Mouse (Mus musculus) midbrain, embryonic 13.5 days (tissue): Measurements from ENCODE around the gene Olfr1350. TPM values are rescaled to one million over a fixed set of nuclear protein-coding genes. Genes with fewer than 3 reads are reported as not detected.
"Not testable (repeated sequence)": the region's sequence is repeated elsewhere in the genome, so short reads cannot be mapped to it uniquely, and the experiment has no call there.

ENCODE experiments used
- ATAC-seq: fragments of 200-750 bp; cut with Nextera tagmentation; 2 replicates; pipeline ENCODE4 v1.8.0; 2017; ENCODE audit warnings: mild to moderate bottlenecking, moderate TSS enrichment, moderate library complexity
- H3K27ac ChIP-seq: fragments of 300-500 bp; sonication (generic); 2 replicates; pipeline ENCODE4 v1.5.1; 2015; ENCODE audit warnings: inconsistent platforms, mild to moderate bottlenecking, moderate library complexity
- H3K27me3 ChIP-seq: fragments of 300-500 bp; sonication (generic); 2 replicates; pipeline ENCODE4 v1.6.1; 2015; ENCODE audit warnings: mild to moderate bottlenecking, inconsistent platforms
- H3K36me3 ChIP-seq: fragments of 300-500 bp; sonication (generic); 2 replicates; pipeline ENCODE4 v1.6.1; 2015; ENCODE audit warnings: mild to moderate bottlenecking, inconsistent platforms
- H3K4me1 ChIP-seq: fragments of 300-500 bp; sonication (generic); replicated peaks from 2 replicates; pipeline ENCODE4 v1.6.1; 2015; ENCODE audit warnings: inconsistent platforms
- H3K4me2 ChIP-seq: fragments of 300-500 bp; sonication (generic); replicated peaks from 2 replicates; pipeline ENCODE4 v1.6.1; 2015; ENCODE audit warnings: moderate library complexity, mild to moderate bottlenecking, inconsistent platforms
- H3K4me3 ChIP-seq: fragments of 300-500 bp; sonication (generic); replicated peaks from 2 replicates; pipeline ENCODE4 v1.5.1; 2015; ENCODE audit warnings: mild to moderate bottlenecking, inconsistent platforms
- H3K9ac ChIP-seq: fragments of 300-500 bp; sonication (generic); replicated peaks from 2 replicates; pipeline ENCODE4 v1.6.1; 2015; ENCODE audit warnings: mild to moderate bottlenecking, inconsistent platforms
- H3K9me3 ChIP-seq: fragments of 300-500 bp; sonication (generic); 2 replicates; pipeline ENCODE4 v1.6.1; 2016; ENCODE audit warnings: mild to moderate bottlenecking, inconsistent platforms
- WGBS: fragments of 180-500 bp; shearing (Covaris S2); methylation state at CpG from one replicate; pipeline ENCODE4 v1.1.7; 2015; 5-methylcytosine and 5-hydroxymethylcytosine counted together
- polyA plus RNA-seq: library from polyadenylated mRNA; unstranded; fragments of >200 nt; fragmentation: Nextera tagmentation; extraction: Ambion mirVana; gene quantifications from 2 replicates; pipeline ENCODE4 v1.2.1, GENCODE M21; 2015

Olfr1350 gene
- polyA plus RNA-seq: not detected in 2 replicates

DNA sequence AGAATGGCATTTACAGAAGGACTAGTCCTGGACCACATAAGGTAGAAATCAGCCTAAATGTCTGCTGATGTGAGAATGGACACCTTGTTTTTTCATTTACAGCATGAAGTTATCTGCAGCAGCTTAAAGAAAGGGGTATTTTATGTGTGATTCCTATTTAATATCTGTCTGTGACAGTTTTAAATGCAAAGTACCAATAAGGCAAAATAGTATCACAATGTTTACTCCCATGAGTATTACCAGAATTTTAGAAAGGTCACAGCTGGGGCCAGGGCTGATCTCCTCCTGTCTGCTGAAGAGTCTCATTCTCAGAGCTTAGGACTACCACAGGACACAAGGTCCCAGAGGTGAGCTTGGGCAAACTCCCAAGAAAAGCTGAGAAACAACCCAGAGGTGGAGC is at the start of gene Olfr1350:
Gene Olfr1350, plus strand, starts transcription at position 301 of the 400 bp plus-strand sequence.
- no peak within 1 kb of the TSS for H3K4me3 ChIP-seq
- no peak for ATAC-seq
- H3K9ac ChIP-seq: no peak within 1 kb of the TSS
- H3K27ac ChIP-seq: no peak within 1 kb of the TSS
- no peaks in the 10 kb centered on the region for H3K36me3 ChIP-seq
- H3K9me3 ChIP-seq: peaks cover 15% of the 10 kb centered on the region
- H3K27me3 ChIP-seq: no peaks in the 10 kb centered on the region
- no peak within 1 kb of the TSS for H3K4me2 ChIP-seq
- H3K4me1 ChIP-seq: no peaks in the 10 kb centered on the region

DNA sequence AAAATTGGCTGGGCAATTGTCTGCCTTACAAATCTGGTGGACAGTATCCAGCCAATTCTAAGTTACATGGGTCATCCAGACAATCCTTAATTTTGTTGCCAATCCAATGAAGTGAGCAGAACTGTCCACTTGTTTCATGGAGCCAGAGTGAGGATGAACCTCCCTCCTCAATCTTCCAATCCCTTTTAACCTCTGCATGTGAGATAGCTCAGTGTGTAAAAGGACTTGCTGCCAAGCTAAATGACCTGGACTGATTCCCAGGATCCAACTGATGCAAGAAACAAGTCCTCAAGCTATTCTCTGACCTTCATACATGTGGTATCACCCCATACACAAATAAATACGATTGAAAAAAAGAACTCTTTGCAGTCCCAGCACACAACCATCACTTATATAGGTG is 43.0 kb upstream of the Olfr1350 start:
- no peaks in the 10 kb centered on the region for H3K36me3 ChIP-seq

DNA sequence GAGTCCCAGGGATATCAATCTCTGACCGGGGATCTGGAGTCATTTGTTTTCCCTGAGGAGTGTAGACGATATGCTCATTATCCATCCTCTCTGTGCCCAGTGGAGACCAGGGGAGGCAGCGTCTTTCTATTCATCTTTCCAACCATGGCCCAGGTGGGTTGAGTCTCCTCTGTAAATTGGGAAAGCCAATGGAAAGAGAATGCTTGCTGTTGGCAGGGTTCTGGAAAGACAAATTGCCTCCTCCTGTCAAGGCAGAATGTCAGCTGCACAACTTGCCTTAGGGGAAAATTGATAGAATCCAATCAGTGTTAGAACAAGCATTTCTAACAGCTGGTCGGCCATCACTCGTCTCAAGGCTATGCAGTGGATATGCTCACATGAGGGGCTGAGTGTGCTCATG is 41.8 kb upstream of the Olfr1350 start, which contains the start of gene Olfr1349:
Gene Olfr1349, minus strand, starts transcription at position 101 of the 400 bp plus-strand sequence.
- Histone ChIP-seq H3K36me3 (no peaks in the 10 kb centered on the region), H3K27me3 (no peaks in the 10 kb centered on the region), H3K9ac (no peak within 1 kb of the TSS), H3K9me3 (peaks cover 15% of the 10 kb centered on the region), H3K4me1 (no peaks in the 10 kb centered on the region), H3K4me3 (no peak within 1 kb of the TSS), H3K27ac (no peak within 1 kb of the TSS), H3K4me2 (no peak within 1 kb of the TSS)
- no peak for ATAC-seq
- 87% methylated on average over 5 of the region's 5 CpGs for WGBS

More for the DNA sequence above, 43.0 kb upstream of the Olfr1350 start:
- Histone ChIP-seq H3K27me3 (no peaks in the 10 kb centered on the region), H3K27ac (no peak overlapping the region), H3K9ac (no peak overlapping the region), H3K4me2 (no peak overlapping the region), H3K4me3 (no peak overlapping the region), H3K4me1 (no peaks in the 10 kb centered on the region), H3K9me3 (peaks cover 13% of the 10 kb centered on the region)
- ATAC-seq: no peak
- WGBS: 32% methylated on average over 1 of the region's 1 CpGs

DNA sequence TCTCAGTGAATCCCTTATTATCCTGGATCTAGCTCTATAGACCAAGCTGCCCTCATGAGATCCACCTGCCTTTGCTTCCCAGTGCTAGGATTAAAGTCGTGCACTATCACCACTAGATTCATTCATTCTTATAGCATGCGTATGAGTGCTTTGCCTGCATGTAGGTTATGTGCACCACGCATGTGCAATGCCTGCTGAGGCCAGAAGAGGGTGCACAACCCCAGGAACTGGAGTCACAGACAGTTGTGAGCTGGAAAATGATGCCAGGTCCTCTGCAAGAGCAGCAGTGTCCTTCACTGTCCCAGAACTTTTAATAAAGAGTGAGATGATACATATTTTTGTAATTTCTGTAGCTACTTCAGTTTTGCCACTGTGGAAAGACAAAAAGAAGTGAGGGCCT is 39.6 kb upstream of the Olfr1350 start:
- Histone ChIP-seq H3K4me1 (no peaks in the 10 kb centered on the region), H3K27ac (no peak overlapping the region), H3K9ac (no peak overlapping the region), H3K9me3 (peaks cover 7% of the 10 kb centered on the region), H3K27me3 (no peaks in the 10 kb centered on the region), H3K4me3 (no peak overlapping the region), H3K36me3 (no peaks in the 10 kb centered on the region), H3K4me2 (no peak overlapping the region)
- WGBS: 65% methylated on average over 3 of the region's 3 CpGs
- ATAC-seq: no peak

DNA sequence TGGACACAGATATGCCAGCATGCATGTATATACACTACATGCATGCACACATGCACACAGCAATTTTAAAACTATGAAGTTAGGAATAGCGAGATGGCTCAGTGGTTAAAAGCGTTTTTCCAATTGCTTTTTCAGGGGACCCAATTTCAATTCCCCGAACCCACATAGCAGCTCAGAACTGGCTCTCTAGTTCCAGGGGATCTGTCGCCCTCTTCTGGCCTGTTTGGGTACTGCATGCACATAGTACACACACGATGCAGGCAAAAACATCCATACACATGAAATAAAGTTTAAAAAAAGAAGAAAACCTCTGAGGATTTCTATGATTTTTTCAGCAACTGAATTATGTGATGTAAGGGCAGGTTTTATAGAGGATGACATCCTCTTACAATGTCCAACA is 38.5 kb upstream of the Olfr1350 start:
- no peaks in the 10 kb centered on the region for H3K4me1 ChIP-seq
- H3K27me3 ChIP-seq: no peaks in the 10 kb centered on the region
- H3K9me3 ChIP-seq: peaks cover 2% of the 10 kb centered on the region
- no peak overlapping the region for H3K4me2 ChIP-seq
- H3K36me3 ChIP-seq: no peaks in the 10 kb centered on the region
- no peak overlapping the region for H3K27ac ChIP-seq
- no peak for ATAC-seq
- 67% methylated on average over 5 of the region's 5 CpGs for WGBS
- no peak overlapping the region for H3K9ac ChIP-seq
- H3K4me3 ChIP-seq: no peak overlapping the region

DNA sequence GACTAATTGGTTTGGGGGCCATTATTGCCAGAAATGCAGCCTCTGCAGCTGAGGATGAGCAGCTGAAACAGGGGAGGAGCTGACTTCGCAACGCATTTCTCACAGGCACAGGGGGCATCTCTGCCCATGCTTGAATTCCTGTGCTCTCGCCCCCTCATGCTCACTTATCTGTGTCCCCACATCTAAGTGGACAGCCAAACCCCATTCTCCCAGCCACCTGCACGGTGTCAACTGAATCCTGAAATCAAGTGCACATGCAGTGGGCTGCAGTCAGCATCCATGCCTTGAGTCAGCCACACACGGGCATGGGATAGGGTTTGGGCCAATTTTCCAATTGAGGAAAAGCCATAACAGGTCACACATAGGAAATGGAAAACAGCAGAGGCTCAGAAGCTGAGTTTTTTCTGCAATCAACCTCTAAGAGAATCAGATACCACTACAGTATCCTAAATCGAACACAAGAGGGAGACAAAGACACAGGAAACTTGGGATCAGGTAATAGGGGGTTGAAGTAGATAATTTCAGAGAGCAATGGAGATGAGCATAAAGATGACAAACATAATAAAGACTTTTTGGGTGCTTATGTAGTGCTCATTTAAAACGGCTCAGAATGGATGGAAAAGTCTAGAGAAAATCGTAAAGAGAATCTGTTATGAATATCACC is 21.6 kb downstream of the Olfr1350 start:
- Histone ChIP-seq H3K27ac (no peak overlapping the region), H3K9me3 (no peaks in the 10 kb centered on the region), H3K9ac (no peak overlapping the region), H3K4me2 (no peak overlapping the region), H3K27me3 (no peaks in the 10 kb centered on the region), H3K4me3 (no peak overlapping the region), H3K36me3 (no peaks in the 10 kb centered on the region), H3K4me1 (no peaks in the 10 kb centered on the region)
- WGBS: 60% methylated on average over 8 of the region's 8 CpGs
- ATAC-seq: peak; percentile 60

DNA sequence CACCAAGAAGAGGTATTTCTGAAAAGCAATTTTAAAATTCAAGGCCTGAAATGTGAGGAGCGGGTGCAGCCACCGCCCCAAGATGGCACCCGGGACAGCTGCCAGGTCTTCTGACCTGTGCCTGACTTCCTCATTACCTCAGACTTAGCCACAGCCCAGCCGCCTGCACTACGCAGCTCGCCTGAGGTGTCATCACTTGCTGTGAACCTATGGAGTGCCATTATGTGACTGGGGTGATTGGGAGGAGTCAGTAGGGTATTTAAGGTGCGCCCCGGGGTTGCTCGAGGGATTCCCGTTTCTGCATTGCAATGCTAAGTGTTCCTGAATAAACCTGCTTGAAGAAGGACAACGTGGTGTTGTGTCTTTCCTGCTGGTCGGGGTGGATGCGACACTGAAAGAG is 24.1 kb downstream of the Olfr1350 start:
- not testable (repeated sequence) for ATAC-seq, H3K36me3 ChIP-seq, H3K27me3 ChIP-seq, H3K4me2 ChIP-seq, H3K27ac ChIP-seq, H3K4me1 ChIP-seq, H3K9ac ChIP-seq, H3K9me3 ChIP-seq, H3K4me3 ChIP-seq
- WGBS: 86% methylated on average over 13 of the region's 13 CpGs

DNA sequence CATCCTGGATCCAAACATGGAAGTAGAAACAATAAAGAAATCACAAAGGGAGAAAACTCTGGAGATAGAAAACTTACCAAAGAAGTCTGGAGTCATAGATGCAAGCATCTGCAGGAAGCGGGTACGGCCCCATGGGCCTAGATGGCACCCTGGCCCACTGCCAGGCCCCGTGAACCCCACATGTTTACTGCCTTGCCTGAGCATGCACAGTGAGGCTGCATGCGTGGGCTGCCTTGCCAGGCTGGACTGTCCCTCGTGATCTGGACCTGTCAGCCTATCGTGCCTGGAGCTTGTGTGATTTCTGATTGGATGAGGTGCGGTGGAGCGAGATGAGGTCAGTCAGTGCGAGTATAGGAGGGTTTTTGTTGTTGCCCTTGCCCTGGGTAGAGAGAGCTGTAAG is 38.7 kb downstream of the Olfr1350 start:
- no peaks in the 10 kb centered on the region for H3K4me1 ChIP-seq
- 89% methylated on average over 9 of the region's 9 CpGs for WGBS
- no peak overlapping the region for H3K4me2 ChIP-seq
- H3K27ac ChIP-seq: no peak overlapping the region
- H3K36me3 ChIP-seq: no peaks in the 10 kb centered on the region
- ATAC-seq: no peak
- no peaks in the 10 kb centered on the region for H3K27me3 ChIP-seq
- H3K9ac ChIP-seq: no peak overlapping the region
- H3K4me3 ChIP-seq: no peak overlapping the region
- H3K9me3 ChIP-seq: peaks cover 21% of the 10 kb centered on the region; the same call in 1 of the 2 replicates

Other genes starting within 250 kb of the Olfr1350 start
- 11.7 and 12.9 TPM in 2 replicates for gene Zfp583, start 233.6 kb upstream of the Olfr1350 start, polyA plus RNA-seq
- gene Gm3854, start 221.1 kb upstream of the Olfr1350 start, polyA plus RNA-seq: 7.0 and 7.2 TPM in 2 replicates
- gene Zfp78, start 201.6 kb upstream of the Olfr1350 start, polyA plus RNA-seq: 4.3 and 4.6 TPM in 2 replicates
- gene Zfp28, start 181.5 kb upstream of the Olfr1350 start, polyA plus RNA-seq: 16.2 and 18.5 TPM in 2 replicates
- gene Smim17, start 166.1 kb upstream of the Olfr1350 start, polyA plus RNA-seq: 2.4 and 3.4 TPM in 2 replicates
- gene Gm20715, start 154.6 kb upstream of the Olfr1350 start, polyA plus RNA-seq: 0.06 and 0.07 TPM in 2 replicates
- not detected in 2 replicates for gene Olfr1344, start 126.2 kb upstream of the Olfr1350 start, polyA plus RNA-seq
- not detected in 2 replicates for gene Olfr1336, start 108.7 kb upstream of the Olfr1350 start, polyA plus RNA-seq
- not detected in 2 replicates for gene Olfr1346, start 97.7 kb upstream of the Olfr1350 start, polyA plus RNA-seq
- gene Olfr5, start 77.9 kb upstream of the Olfr1350 start, polyA plus RNA-seq: not detected in 2 replicates
- gene Olfr1347, start 65.1 kb upstream of the Olfr1350 start, polyA plus RNA-seq: not detected in 2 replicates
- not detected in 2 replicates for gene Olfr1348, start 56.1 kb upstream of the Olfr1350 start, polyA plus RNA-seq
- gene Olfr1349, start 41.9 kb upstream of the Olfr1350 start, polyA plus RNA-seq: not detected in 2 replicates
- 1.7 and 2.3 TPM in 2 replicates for gene Zim1, start 131.6 kb downstream of the Olfr1350 start, polyA plus RNA-seq
- gene Peg3, start 165.6 kb downstream of the Olfr1350 start, polyA plus RNA-seq: 82.9 and 87.2 TPM in 2 replicates
- 31.1 and 35.2 TPM in 2 replicates for gene Usp29, start 165.7 kb downstream of the Olfr1350 start, polyA plus RNA-seq